Mouse (Mus musculus): ENCODE measurements around the gene Col6a2. TPM values are rescaled to one million over a fixed set of nuclear protein-coding genes. Genes with fewer than 3 reads are reported as not detected.

Gene Col6a2
- total RNA-seq, 1 experiment, result 1.3 TPM

DNA sequence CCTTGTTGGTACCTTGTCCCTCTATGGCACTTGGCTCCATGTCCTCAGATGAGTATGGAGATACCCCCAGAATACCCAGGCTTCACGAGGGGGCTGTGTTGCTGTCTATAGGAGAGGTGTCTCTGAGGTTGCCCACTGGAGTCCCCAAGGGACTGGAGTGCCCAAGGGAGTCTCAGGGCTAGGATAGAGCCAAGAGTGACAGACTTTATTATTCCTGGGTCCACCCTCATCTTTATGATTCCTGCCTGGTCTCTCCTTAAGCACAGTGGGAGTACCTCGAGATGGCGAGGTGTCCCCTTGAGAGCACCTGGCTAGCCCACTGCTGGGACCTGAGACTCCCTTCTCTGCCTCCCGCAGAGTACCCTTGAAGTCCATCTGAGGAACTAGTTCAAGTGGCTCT lies 1.0 kb downstream of the Col6a2 start:
- Histone ChIP-seq H3K4me1 (ENCODE audit: control insufficient read depth in 2 of 2, insufficient read depth in 2 of 2, low read length in 2 of 2, poor library complexity in 1 of 2) (no peaks in the 10 kb centered on the region), H3K4me3 (ENCODE audit: insufficient read depth in 1 of 2, low read depth in 1 of 2, low read length in 2 of 2, poor library complexity in 1 of 2, severe bottlenecking in 1 of 2) (no peak overlapping the region), H3K9ac (ENCODE audit: insufficient read depth, low read depth, low read length, poor library complexity, severe bottlenecking) (no peak overlapping the region), H3K9me3 (ENCODE audit: control insufficient read depth, insufficient read depth, low read depth, low read length) (no peaks in the 10 kb centered on the region), H3K27ac (ENCODE audit: insufficient read depth, low read depth, low read length, poor library complexity, severe bottlenecking) (no peak overlapping the region), H3K36me3 (ENCODE audit: control insufficient read depth, insufficient read depth, low read length, poor library complexity, severe bottlenecking) (no peaks in the 10 kb centered on the region)
- no peak for TF ChIP-seq ZNF384 (IDR thresholded peaks at IDR 0.05; ENCODE audit: low read depth, low read length)
- no peak for TF ChIP-seq HCFC1 (IDR thresholded peaks at IDR 0.05; ENCODE audit: borderline replicate concordance, insufficient read depth, low read length)
- TF ChIP-seq CHD2 (IDR thresholded peaks at IDR 0.05; ENCODE audit: low read depth, low read length), result no peak
- no peak for TF ChIP-seq ZC3H11A (IDR thresholded peaks at IDR 0.05; ENCODE audit: borderline replicate concordance, low read depth, low read length)
- TF ChIP-seq MAFK (IDR thresholded peaks at IDR 0.05; ENCODE audit: insufficient read depth, low read depth, low read length), result no peak
- in situ Hi-C loops (cut with MboI; ENCODE audit: low sequenced_read_pairs in 2 of 2, unreplicated experiment in 2 of 2), result no loop called here
- no peak for DNase-seq (ENCODE audit: low read depth, low spot score)

DNA sequence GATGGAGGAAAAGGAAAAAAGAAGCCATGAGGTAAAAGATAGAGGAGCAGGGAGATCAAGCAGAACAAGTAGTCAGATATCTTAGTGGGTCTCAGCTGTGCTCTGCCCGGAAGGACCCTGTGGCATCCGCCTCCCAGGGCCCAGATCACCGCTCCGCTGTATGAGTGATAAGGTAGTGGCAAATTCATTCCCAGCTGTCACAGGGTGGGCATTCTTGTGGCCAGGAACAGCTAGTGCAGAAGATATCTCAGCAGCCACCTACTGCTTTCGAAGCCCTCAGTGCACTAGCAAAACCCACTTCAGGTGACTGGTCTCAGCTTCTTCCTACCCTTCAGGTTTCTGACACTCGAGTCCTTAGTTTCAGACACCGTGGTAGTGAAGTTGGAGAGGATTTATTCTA lies 11.0 kb downstream of the Col6a2 start:
- no peaks in the 10 kb centered on the region for H3K36me3 ChIP-seq (ENCODE audit: control insufficient read depth, insufficient read depth, low read length, poor library complexity, severe bottlenecking)
- in situ Hi-C loops (cut with MboI; ENCODE audit: low sequenced_read_pairs in 2 of 2, unreplicated experiment in 2 of 2), result no loop called here

DNA sequence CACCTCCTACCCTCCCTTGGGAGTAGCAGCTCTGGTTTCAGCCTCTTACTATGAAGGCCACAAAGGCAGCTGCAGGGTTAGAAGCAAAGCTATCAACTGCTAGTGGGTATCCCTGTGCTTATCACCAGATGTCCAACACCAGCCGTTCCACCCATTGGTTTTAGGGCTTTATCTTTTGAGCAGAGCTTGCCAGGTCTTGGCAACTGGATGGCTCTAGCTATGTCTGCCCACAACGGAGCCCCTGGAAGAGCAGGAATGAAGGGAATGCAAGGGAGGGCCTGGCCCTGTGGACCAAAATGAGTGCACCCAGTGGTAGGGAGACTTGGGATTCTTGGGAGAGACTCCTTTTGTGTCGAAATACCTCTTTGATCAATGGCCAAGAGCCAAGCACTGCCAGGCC lies 20.7 kb downstream of the Col6a2 start:
- Histone ChIP-seq H3K36me3 (ENCODE audit: control insufficient read depth, insufficient read depth, low read length, poor library complexity, severe bottlenecking) (no peaks in the 10 kb centered on the region), H3K27ac (ENCODE audit: insufficient read depth, low read depth, low read length, poor library complexity, severe bottlenecking) (no peak overlapping the region), H3K4me3 (ENCODE audit: insufficient read depth in 1 of 2, low read depth in 1 of 2, low read length in 2 of 2, poor library complexity in 1 of 2, severe bottlenecking in 1 of 2) (no peak overlapping the region), H3K9me3 (ENCODE audit: control insufficient read depth, insufficient read depth, low read depth, low read length) (no peaks in the 10 kb centered on the region), H3K9ac (ENCODE audit: insufficient read depth, low read depth, low read length, poor library complexity, severe bottlenecking) (no peak overlapping the region), H3K4me1 (ENCODE audit: control insufficient read depth in 2 of 2, insufficient read depth in 2 of 2, low read length in 2 of 2, poor library complexity in 1 of 2) (no peaks in the 10 kb centered on the region)
- in situ Hi-C loops (cut with MboI; ENCODE audit: low sequenced_read_pairs in 2 of 2, unreplicated experiment in 2 of 2), result no loop called here
- no peak for DNase-seq (ENCODE audit: low read depth, low spot score)
- no peak for TF ChIP-seq CHD2 (IDR thresholded peaks at IDR 0.05; ENCODE audit: low read depth, low read length)
- no peak for TF ChIP-seq HCFC1 (IDR thresholded peaks at IDR 0.05; ENCODE audit: borderline replicate concordance, insufficient read depth, low read length)
- TF ChIP-seq ZC3H11A (IDR thresholded peaks at IDR 0.05; ENCODE audit: borderline replicate concordance, low read depth, low read length), result no peak
- no peak for TF ChIP-seq MAFK (IDR thresholded peaks at IDR 0.05; ENCODE audit: insufficient read depth, low read depth, low read length)
- no peak for TF ChIP-seq ZNF384 (IDR thresholded peaks at IDR 0.05; ENCODE audit: low read depth, low read length)

More for the DNA sequence above, 11.0 kb downstream of the Col6a2 start:
- DNase-seq (ENCODE audit: low read depth, low spot score), result no peak
- Histone ChIP-seq H3K4me3 (ENCODE audit: insufficient read depth in 1 of 2, low read depth in 1 of 2, low read length in 2 of 2, poor library complexity in 1 of 2, severe bottlenecking in 1 of 2) (no peak overlapping the region), H3K9ac (ENCODE audit: insufficient read depth, low read depth, low read length, poor library complexity, severe bottlenecking) (no peak overlapping the region), H3K27ac (ENCODE audit: insufficient read depth, low read depth, low read length, poor library complexity, severe bottlenecking) (no peak overlapping the region), H3K9me3 (ENCODE audit: control insufficient read depth, insufficient read depth, low read depth, low read length) (no peaks in the 10 kb centered on the region), H3K4me1 (ENCODE audit: control insufficient read depth in 2 of 2, insufficient read depth in 2 of 2, low read length in 2 of 2, poor library complexity in 1 of 2) (no peaks in the 10 kb centered on the region)
- no peak for TF ChIP-seq HCFC1 (IDR thresholded peaks at IDR 0.05; ENCODE audit: borderline replicate concordance, insufficient read depth, low read length)
- no peak for TF ChIP-seq ZC3H11A (IDR thresholded peaks at IDR 0.05; ENCODE audit: borderline replicate concordance, low read depth, low read length)
- TF ChIP-seq MAFK (IDR thresholded peaks at IDR 0.05; ENCODE audit: insufficient read depth, low read depth, low read length), result no peak
- no peak for TF ChIP-seq CHD2 (IDR thresholded peaks at IDR 0.05; ENCODE audit: low read depth, low read length)
- TF ChIP-seq ZNF384 (IDR thresholded peaks at IDR 0.05; ENCODE audit: low read depth, low read length), result no peak

DNA sequence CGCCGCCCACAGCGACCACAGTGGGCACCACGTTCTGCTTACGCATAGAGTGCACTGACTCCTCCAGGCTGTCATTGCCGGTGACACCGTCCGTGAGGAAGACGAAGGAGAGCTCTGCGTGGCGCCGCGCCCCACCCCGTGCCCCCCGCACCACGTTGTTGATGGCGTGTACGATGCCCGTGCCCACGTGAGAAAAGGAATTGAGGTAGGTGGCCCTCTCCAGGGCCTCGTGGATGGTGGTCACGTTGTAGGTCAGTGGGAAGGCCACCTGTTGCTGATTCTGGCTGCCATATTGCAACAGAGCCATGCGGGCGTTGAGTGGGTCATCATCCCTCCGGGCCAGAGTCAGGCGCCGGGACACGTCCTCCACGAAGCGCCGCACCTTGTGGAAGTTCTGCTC lies 27.1 kb downstream of the Col6a2 start:
- Histone ChIP-seq H3K4me1 (ENCODE audit: control insufficient read depth in 2 of 2, insufficient read depth in 2 of 2, low read length in 2 of 2, poor library complexity in 1 of 2) (peaks cover 0 to 6% of the 10 kb centered on the region in 2 experiments; a peak in 1 of 4 replicates), H3K27ac (ENCODE audit: insufficient read depth, low read depth, low read length, poor library complexity, severe bottlenecking) (no peak overlapping the region), H3K36me3 (ENCODE audit: control insufficient read depth, insufficient read depth, low read length, poor library complexity, severe bottlenecking) (no peaks in the 10 kb centered on the region), H3K4me3 (ENCODE audit: insufficient read depth in 1 of 2, low read depth in 1 of 2, low read length in 2 of 2, poor library complexity in 1 of 2, severe bottlenecking in 1 of 2) (peak overlapping the region; percentile 2 to 39; a peak in 2 of 4 replicates), H3K9me3 (ENCODE audit: control insufficient read depth, insufficient read depth, low read depth, low read length) (no peaks in the 10 kb centered on the region), H3K9ac (ENCODE audit: insufficient read depth, low read depth, low read length, poor library complexity, severe bottlenecking) (no peak overlapping the region)
- DNase-seq (ENCODE audit: low read depth, low spot score), result no peak
- in situ Hi-C loops (cut with MboI; ENCODE audit: low sequenced_read_pairs in 2 of 2, unreplicated experiment in 2 of 2), result no loop called here
- TF ChIP-seq MAFK (IDR thresholded peaks at IDR 0.05; ENCODE audit: insufficient read depth, low read depth, low read length) (no peak), CHD2 (IDR thresholded peaks at IDR 0.05; ENCODE audit: low read depth, low read length) (no peak), HCFC1 (IDR thresholded peaks at IDR 0.05; ENCODE audit: borderline replicate concordance, insufficient read depth, low read length) (no peak), ZC3H11A (IDR thresholded peaks at IDR 0.05; ENCODE audit: borderline replicate concordance, low read depth, low read length) (no peak), ZNF384 (IDR thresholded peaks at IDR 0.05; ENCODE audit: low read depth, low read length) (no peak)

DNA sequence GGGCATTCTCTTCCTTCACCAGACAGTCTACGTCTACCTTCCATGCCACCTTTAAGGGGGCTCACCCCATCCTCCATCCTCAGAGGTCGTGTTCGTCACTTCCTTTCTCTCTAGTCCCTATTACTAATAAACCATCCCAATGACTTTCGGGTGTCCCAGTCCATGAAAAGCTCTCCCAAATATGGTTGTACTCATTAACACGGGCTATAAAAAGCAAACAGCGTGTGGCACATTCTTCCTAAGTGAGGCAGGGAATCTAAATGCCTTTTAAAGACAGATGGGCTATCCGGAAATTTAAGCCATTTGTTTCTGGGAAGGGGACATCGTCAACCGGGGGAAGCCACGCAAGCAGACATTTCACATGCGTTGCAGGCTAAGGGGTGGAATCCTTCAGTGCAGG lies 33.2 kb downstream of the Col6a2 start:
- Histone ChIP-seq H3K9ac (ENCODE audit: insufficient read depth, low read depth, low read length, poor library complexity, severe bottlenecking) (no peak overlapping the region), H3K36me3 (ENCODE audit: control insufficient read depth, insufficient read depth, low read length, poor library complexity, severe bottlenecking) (no peaks in the 10 kb centered on the region), H3K4me3 (ENCODE audit: insufficient read depth in 1 of 2, low read depth in 1 of 2, low read length in 2 of 2, poor library complexity in 1 of 2, severe bottlenecking in 1 of 2) (no peak overlapping the region), H3K4me1 (ENCODE audit: control insufficient read depth in 2 of 2, insufficient read depth in 2 of 2, low read length in 2 of 2, poor library complexity in 1 of 2) (no peaks in the 10 kb centered on the region), H3K9me3 (ENCODE audit: control insufficient read depth, insufficient read depth, low read depth, low read length) (no peaks in the 10 kb centered on the region), H3K27ac (ENCODE audit: insufficient read depth, low read depth, low read length, poor library complexity, severe bottlenecking) (no peak overlapping the region)
- no peak for TF ChIP-seq HCFC1 (IDR thresholded peaks at IDR 0.05; ENCODE audit: borderline replicate concordance, insufficient read depth, low read length)
- TF ChIP-seq MAFK (IDR thresholded peaks at IDR 0.05; ENCODE audit: insufficient read depth, low read depth, low read length), result no peak
- TF ChIP-seq ZNF384 (IDR thresholded peaks at IDR 0.05; ENCODE audit: low read depth, low read length), result no peak
- no peak for TF ChIP-seq CHD2 (IDR thresholded peaks at IDR 0.05; ENCODE audit: low read depth, low read length)
- TF ChIP-seq ZC3H11A (IDR thresholded peaks at IDR 0.05; ENCODE audit: borderline replicate concordance, low read depth, low read length), result no peak
- in situ Hi-C loops (cut with MboI; ENCODE audit: low sequenced_read_pairs in 2 of 2, unreplicated experiment in 2 of 2), result no loop called here
- no peak for DNase-seq (ENCODE audit: low read depth, low spot score)

Data from ES-E14 (cell line).